9 mouse cellular contexts compared by ENCODE assay signal in the genomic region with DNA sequence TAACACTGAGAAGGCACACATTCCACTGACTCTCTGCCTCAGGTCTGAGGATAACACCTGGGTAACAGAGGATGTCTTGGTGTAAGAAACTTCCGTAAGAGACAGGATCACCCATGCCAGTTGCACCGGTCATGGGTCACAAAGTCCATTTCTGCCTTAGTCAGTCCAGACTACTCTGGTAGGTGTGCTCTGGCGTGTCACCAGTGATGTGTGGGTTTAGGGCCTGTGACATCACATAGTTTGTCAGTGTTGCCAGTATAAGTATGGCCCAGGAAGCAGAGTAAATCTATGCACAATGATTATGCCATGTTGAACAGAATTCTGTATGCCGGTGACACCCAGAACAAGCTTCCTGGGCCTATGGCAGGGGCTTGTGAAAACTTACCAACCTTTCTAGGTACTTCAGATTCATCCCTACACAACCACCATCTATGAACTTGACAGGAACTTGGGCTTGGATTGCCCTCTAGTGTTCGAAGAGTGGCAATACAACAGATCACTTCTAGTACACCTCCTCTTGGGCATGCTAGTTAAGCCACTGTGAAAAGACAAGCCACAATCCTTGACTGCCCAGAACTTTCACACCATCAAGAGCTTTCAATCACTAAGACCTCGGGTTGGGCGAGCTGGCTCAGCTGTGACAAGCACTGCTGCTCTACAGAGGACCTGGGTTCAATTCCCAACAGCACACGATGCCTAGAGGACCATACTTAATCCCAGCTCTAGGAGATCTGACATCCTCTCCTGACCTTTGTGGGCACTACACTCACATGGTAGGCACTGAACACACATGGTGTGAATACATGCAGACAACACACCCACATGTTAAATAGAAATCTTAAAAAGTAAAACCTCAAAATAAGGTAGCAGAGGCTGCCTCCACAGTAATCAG. TPM values are rescaled to one million over a fixed set of nuclear protein-coding genes. Genes with fewer than 3 reads are reported as not detected.
DNase-seq lines count a peak whose midpoint lies in the region; TF ChIP-seq lines count a peak whose summit lies in the region.
"Had no signal": no experiment of that assay in that cellular context is flagged by ENCODE, and none has a peak within 500 bp of the region (broad histone marks: within the 10 kb centered on the region; RNA-seq: fewer than 3 reads in every experiment).

No protein-coding gene starts in this region.

- intact Hi-C loops in gastrocnemius, adult 2 months (cut with DNase I), result loop anchor here (2.0 to 5.0 kb wide), 2 partner anchors 238 to 704 kb away; no protein-coding TSS in a partner anchor
- intact Hi-C loops in heart, postnatal 36 days (cut with DNase I), result loop anchor here (1.0 to 10.0 kb wide), 5 partner anchors 69 to 702 kb away; a partner anchor contains a TSS

- H3K4me3 ChIP-seq in gastrocnemius, adult 2 months, result no peak overlapping the region
- H3K4me3 ChIP-seq: liver, embryonic 15.5 days had no signal

- TF ChIP-seq CTCF in gastrocnemius, adult 2 months (IDR thresholded peaks at IDR 0.05), result peak; percentile 87

- peak; percentile 38 for DNase-seq in gastrocnemius, adult 2 months
- no peak for DNase-seq in gastrocnemius, postnatal 25 days
- peak; percentile 52 for DNase-seq in adrenal gland, postnatal 10 days
- DNase-seq in embryo, embryonic 11.5 days (ENCODE audit: low read depth, low spot score), result peak; percentile 68
- peak; percentile 37 to 52 for DNase-seq in heart, postnatal 36 days
- peak; percentile 54 to 74 for DNase-seq in layer of hippocampus, adult 18-20 months (ENCODE audit: low spot score in 2 of 2)
- peak; percentile 52 for DNase-seq in lung, postnatal 25 days (ENCODE audit: low spot score)
- peak; percentile 59 for DNase-seq in right cerebral cortex, postnatal 25 days

- no peak overlapping the region for H3K27ac ChIP-seq in gastrocnemius, adult 2 months
- H3K27ac ChIP-seq: liver, embryonic 15.5 days had no signal

RNA-seq across cellular contexts. Expression of a gene that starts 20.8 kb away (rescaled TPM):
- total RNA-seq in gastrocnemius, adult 2 months (2021), result 10 to 100 TPM; 10.4 to 10.6 TPM
- total RNA-seq in gastrocnemius, postnatal 25 days (2021), result 1 to 10 TPM; 9.5 to 9.8 TPM
- 10 to 100 TPM; 36.4 to 40.2 TPM for total RNA-seq in adrenal gland, postnatal 10 days (2021)
- total RNA-seq in heart, postnatal 36 days (2021), result 10 to 100 TPM; 13.3 to 14.9 TPM
- total RNA-seq in layer of hippocampus, adult 18-20 months (2021), result 10 to 100 TPM; 29.3 to 30.5 TPM
